ENCODE assay signal across 8 mouse cellular contexts in genomic region chr17:84790447-84791098, GRCm38 (mm10). TPM values are rescaled to one million over a fixed set of nuclear protein-coding genes. Genes with fewer than 3 reads are reported as not detected.
DNase-seq lines count a peak whose midpoint lies in the region; ATAC-seq lines count a peak whose summit lies in the region.

TSS of gene Lrpprc (minus strand) at chr17:84790789.

- no peaks in the 10 kb centered on the region for H3K9me3 ChIP-seq in hindbrain, embryonic 15.5 days

- under 1% methylated on average over 45 of the region's 51 CpGs for WGBS in hindbrain, embryonic 15.5 days

- peak; percentile 99 for ATAC-seq in hindbrain, embryonic 15.5 days (ENCODE audit: low FRiP score, low read depth)

- H3K4me1 ChIP-seq in hindbrain, embryonic 15.5 days (replicated peaks), result peaks cover 26% of the 10 kb centered on the region

- H3K36me3 ChIP-seq in hindbrain, embryonic 15.5 days, result no peaks in the 10 kb centered on the region

- no peaks in the 10 kb centered on the region for H3K27me3 ChIP-seq in hindbrain, embryonic 15.5 days

- DNase-seq in T-cell, adult 2 months (ENCODE audit: low spot score), result peak; percentile 95
- peak; percentile 95 for DNase-seq in cerebellum, postnatal 36 days
- peak; percentile 94 to 96 for DNase-seq in frontal cortex, postnatal 36 days (ENCODE audit: low spot score in 2 of 2)
- DNase-seq in left cerebral cortex, adult 11 months (ENCODE audit: low spot score), result peak; percentile 91
- DNase-seq in lung, postnatal 4 days, result peak; percentile 96
- DNase-seq in retina, postnatal 7 days (ENCODE audit: low read depth, low spot score), result peak; percentile 91
- peak; percentile 95 for DNase-seq in urinary bladder, adult 2 months (ENCODE audit: low spot score)

- H3K9ac ChIP-seq in hindbrain, embryonic 15.5 days, result peak within 1 kb of the TSS; percentile 97

- H3K4me3 ChIP-seq in hindbrain, embryonic 15.5 days, result peak within 1 kb of the TSS; percentile 95

- H3K4me2 ChIP-seq in hindbrain, embryonic 15.5 days, result peak within 1 kb of the TSS; percentile 96

- peak within 1 kb of the TSS; percentile 88 for H3K27ac ChIP-seq in hindbrain, embryonic 15.5 days (replicated peaks)

RNA-seq across cellular contexts. Expression of gene Lrpprc, which starts in this region (rescaled TPM):
- polyA plus RNA-seq in hindbrain, embryonic 15.5 days (2015; fragmentation: Nextera tagmentation; extraction: Ambion mirVana), result 46.3 and 47.0 TPM in 2 replicates
- 24.7 and 35.5 TPM in 2 replicates for polyA plus RNA-seq in urinary bladder, adult 2 months (2012; rRNA removed)

Comparison
In these comparisons a context has a peak if more than half of its experiments do, and no peak if none do; other contexts are left out.
1. Peak in every context shown above with its lines: DNase-seq, ATAC-seq, H3K4me3 ChIP-seq and H3K27ac ChIP-seq.